Mouse (Mus musculus) midbrain, embryonic 14.5 days (tissue): Measurements from ENCODE around the gene Pycr2. TPM values are rescaled to one million over a fixed set of nuclear protein-coding genes. Genes with fewer than 3 reads are reported as not detected.
A peak's percentile ranks its signal among the peaks of the same experiment; 100 is the strongest.

Experiments used
- ATAC-seq: fragments of 200-750 bp; cut with Nextera tagmentation; 2 replicates; pipeline ENCODE4 v1.8.0; 2017; ENCODE audit warnings: moderate number of reproducible peaks, moderate library complexity; ENCODE audit not compliant: low FRiP score, low TSS enrichment
- DNase-seq: peaks from one replicate; pipeline ENCODE4 v3.0.0-alpha.2; 2015
- H3K27ac ChIP-seq: fragments of 300-500 bp; sonication (generic); replicated peaks from 2 replicates; pipeline ENCODE4 v1.5.1; 2014; ENCODE audit warnings: mild to moderate bottlenecking, low read depth, low read length, moderate library complexity
- H3K27me3 ChIP-seq: fragments of 300-500 bp; sonication (generic); 2 replicates; pipeline ENCODE4 v1.6.1; 2014; ENCODE audit warnings: low read length, control low read depth, mixed read lengths; ENCODE audit not compliant: control insufficient read depth, insufficient read depth
- H3K36me3 ChIP-seq: fragments of 300-500 bp; sonication (generic); 2 replicates; pipeline ENCODE4 v1.6.1; 2014; ENCODE audit warnings: low read length, control low read depth; ENCODE audit not compliant: control insufficient read depth, insufficient read depth
- H3K4me1 ChIP-seq: fragments of 300-500 bp; sonication (generic); 2 replicates; pipeline ENCODE4 v1.6.1; 2014; ENCODE audit warnings: mild to moderate bottlenecking, antibody characterized with exemption, low read length, control low read depth; ENCODE audit not compliant: control insufficient read depth, insufficient read depth
- H3K4me2 ChIP-seq: fragments of 300-500 bp; sonication (generic); 2 replicates; pipeline ENCODE4 v1.6.1; 2014; ENCODE audit warnings: mild to moderate bottlenecking, low read length, moderate library complexity
- H3K4me3 ChIP-seq: fragments of 300-500 bp; sonication (generic); replicated peaks from 2 replicates; pipeline ENCODE4 v1.5.1; 2014; ENCODE audit warnings: low read depth, low read length
- H3K9ac ChIP-seq: fragments of 300-500 bp; sonication (generic); replicated peaks from 2 replicates; pipeline ENCODE4 v1.6.1; 2014; ENCODE audit warnings: mild to moderate bottlenecking, low read length, moderate library complexity
- H3K9me3 ChIP-seq: fragments of 300-500 bp; sonication (generic); 2 replicates; pipeline ENCODE4 v1.6.1; 2016; ENCODE audit warnings: low read length, control low read depth, mixed read lengths; ENCODE audit not compliant: control insufficient read depth
- WGBS: fragments of 180-500 bp; shearing (Covaris S2); extraction: QIAGEN DNeasy Blood & Tissue Kit; methylation state at CpG from one replicate; pipeline ENCODE4 v1.1.7; 2014; 5-methylcytosine and 5-hydroxymethylcytosine counted together
- polyA plus RNA-seq: library from polyadenylated mRNA; unstranded; fragments of >200 nt; fragmentation: Nextera tagmentation; extraction: Ambion mirVana; gene quantifications from 2 replicates; pipeline ENCODE4 v1.2.1, GENCODE M21; 2014

Pycr2 gene
- polyA plus RNA-seq, 1 experiment from 2014 or later: 69.9 TPM

DNA sequence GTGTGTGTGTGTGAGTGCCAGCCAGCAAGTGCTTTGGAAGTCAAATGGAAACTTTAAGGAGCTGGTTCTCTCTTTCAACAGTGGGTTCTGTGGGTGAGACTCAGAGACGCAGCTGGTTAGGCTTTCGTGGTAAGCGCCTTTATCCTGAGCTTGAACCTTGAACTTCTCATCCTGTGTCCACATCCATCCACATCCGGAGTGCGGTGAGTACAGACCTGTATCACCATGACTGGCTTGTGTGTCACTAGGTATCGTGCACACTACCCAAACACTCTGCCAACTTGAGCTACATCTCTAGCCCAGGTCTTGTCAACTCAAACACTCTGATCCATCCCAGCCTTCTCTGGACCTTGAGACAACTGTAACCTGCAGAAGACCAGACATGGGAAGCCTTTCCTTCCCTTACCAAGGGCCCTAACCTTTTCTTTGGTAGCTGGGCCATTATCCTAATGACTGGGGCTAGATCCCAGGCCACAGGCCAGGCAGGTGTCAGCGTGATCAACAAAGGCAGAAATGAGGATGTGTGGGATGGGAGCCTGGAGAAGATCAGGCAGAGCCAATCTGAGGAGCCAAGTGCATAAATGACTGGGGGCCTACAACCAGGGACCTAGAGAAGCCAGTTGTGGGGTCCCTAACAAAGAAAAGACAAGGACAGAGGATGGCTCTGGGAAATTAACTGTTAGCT is 36.8 kb downstream of the Pycr2 start:
- no peaks in the 10 kb centered on the region for H3K36me3 ChIP-seq
- H3K9ac ChIP-seq: no peak overlapping the region
- H3K4me1 ChIP-seq: peaks cover 10% of the 10 kb centered on the region
- H3K4me3 ChIP-seq: no peak overlapping the region
- H3K9me3 ChIP-seq: no peaks in the 10 kb centered on the region
- 88% methylated on average over 7 of the region's 7 CpGs for WGBS
- H3K27me3 ChIP-seq: peaks cover 50% of the 10 kb centered on the region
- no peak overlapping the region for H3K27ac ChIP-seq
- ATAC-seq: no peak
- DNase-seq: no peak
- H3K4me2 ChIP-seq: no peak overlapping the region

DNA sequence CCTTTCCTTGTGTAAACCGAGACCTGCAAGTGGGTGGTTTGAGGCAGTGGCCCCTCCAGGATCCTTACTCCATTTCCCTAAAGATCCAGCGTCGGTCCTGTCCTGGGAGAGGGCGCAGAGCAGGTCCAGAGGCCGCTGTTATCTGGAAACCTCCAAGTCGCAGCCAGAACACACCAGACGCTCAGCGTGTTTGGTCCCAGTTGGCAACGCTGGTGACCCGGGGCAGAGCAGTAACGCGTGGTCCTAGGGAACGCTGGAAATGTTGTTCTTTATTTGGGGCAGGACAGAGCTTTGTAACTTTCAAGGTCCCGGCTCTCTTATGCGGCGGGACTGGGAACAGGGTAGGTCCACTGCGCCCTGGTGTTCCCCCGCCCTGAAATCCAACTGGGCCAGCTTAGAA is 37.6 kb downstream of the Pycr2 start:
- Histone ChIP-seq H3K4me1 (peaks cover 10% of the 10 kb centered on the region), H3K4me2 (peak overlapping the region; percentile 91), H3K9me3 (no peaks in the 10 kb centered on the region), H3K36me3 (no peaks in the 10 kb centered on the region), H3K9ac (peak overlapping the region; percentile 46; the same call in 1 of the 2 replicates), H3K4me3 (peak overlapping the region; percentile 56), H3K27me3 (peaks cover 45% of the 10 kb centered on the region), H3K27ac (no peak overlapping the region)
- WGBS: 4% methylated on average over 18 of the region's 18 CpGs
- DNase-seq (peak; percentile 15), ATAC-seq (peak; percentile 43; the same call in 1 of the 2 replicates)

DNA sequence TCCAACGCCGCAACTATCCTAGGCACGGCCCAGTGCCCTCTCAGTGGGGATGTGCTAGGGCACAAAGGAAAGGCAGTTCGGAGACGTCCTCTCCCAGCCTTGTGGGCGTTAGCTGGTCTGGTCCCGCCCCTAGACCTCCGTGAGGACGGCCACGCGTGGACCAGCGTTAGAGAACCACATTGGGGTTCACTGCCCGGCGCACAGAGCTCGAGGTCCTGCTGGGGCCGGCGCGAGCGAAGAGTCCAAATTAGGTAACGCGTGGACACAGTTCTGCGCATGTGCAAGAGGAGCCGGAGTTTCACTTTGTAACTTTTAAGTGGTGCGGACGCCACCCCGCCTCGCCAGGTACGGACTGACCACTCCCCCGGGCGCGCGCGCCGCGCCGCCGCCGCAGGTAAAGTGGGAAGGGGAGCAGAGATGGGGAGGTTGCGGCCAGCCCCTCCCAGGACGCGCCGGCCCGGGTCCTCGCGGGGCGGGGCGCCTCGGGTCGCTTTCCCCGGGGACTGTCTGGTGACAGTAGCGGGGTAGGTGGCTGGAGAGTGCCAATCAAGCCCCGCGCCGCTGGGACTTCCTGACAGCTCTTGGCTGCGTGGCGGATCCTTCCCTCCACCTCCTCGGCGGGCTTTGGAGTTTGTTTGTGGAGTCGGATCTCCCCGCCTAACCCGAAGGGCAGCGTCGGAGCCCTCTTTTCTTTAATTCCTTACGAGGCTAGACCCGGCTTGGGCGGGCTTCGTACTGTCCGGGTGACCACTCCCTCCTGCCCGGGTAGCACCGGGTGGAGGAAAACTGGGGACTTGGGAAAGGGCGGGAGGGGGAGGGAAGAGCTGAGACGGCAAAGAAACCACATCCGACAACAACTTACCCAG is 38.3 kb downstream of the Pycr2 start, which contains the start of gene Tmem63a:
Gene Tmem63a, plus strand, starts transcription at position 179 of the 866 bp plus-strand sequence.
- no peaks in the 10 kb centered on the region for H3K9me3 ChIP-seq
- H3K4me3 ChIP-seq: peak within 1 kb of the TSS; percentile 56
- no peaks in the 10 kb centered on the region for H3K36me3 ChIP-seq
- peaks cover 10% of the 10 kb centered on the region for H3K4me1 ChIP-seq
- H3K27me3 ChIP-seq: peaks cover 45% of the 10 kb centered on the region
- DNase-seq: peak; percentile 72
- WGBS: under 1% methylated on average over 73 of the region's 73 CpGs
- peak within 1 kb of the TSS; percentile 91 for H3K4me2 ChIP-seq
- peak within 1 kb of the TSS; percentile 46 for H3K9ac ChIP-seq
- no peak within 1 kb of the TSS for H3K27ac ChIP-seq
- peak; percentile 40; the same call in 1 of the 2 replicates for ATAC-seq

DNA sequence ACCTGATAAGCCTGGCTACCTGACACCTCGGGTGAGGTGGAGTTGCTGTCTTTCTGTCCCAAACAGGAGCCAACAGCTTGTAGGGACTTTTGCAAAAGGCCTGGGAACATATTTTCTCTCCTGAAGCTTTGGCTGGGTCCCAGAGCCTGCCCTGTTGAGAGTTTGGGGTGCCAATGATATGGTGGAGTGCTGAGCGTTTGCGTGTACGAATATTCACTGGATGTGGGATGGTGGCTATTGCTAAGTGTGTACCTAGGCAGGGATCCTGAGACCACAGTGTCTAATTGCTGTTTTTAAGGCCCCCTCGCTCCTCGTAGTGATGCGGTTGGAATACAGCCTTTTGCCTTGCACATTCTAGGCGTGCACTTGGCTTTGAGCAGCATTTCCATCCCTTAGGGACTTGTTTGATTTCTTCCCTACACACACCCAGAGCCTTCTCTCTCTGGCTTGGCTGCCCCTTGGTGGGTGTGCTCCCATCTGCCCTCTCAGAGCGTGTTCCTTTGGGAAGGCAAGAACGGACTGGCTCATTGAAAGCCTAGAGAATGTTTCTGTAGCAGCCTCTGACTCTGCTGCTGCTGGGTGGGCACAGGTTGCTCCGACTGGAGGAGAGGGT is 39.0 kb downstream of the Pycr2 start:
- WGBS: 53% methylated on average over 11 of the region's 11 CpGs
- peaks cover 10% of the 10 kb centered on the region for H3K4me1 ChIP-seq
- H3K9ac ChIP-seq: no peak overlapping the region
- H3K36me3 ChIP-seq: no peaks in the 10 kb centered on the region
- H3K4me3 ChIP-seq: peak overlapping the region; percentile 56
- H3K4me2 ChIP-seq: peak overlapping the region; percentile 91
- no peak for ATAC-seq
- H3K9me3 ChIP-seq: no peaks in the 10 kb centered on the region
- no peak overlapping the region for H3K27ac ChIP-seq
- H3K27me3 ChIP-seq: peaks cover 45% of the 10 kb centered on the region
- DNase-seq: no peak

DNA sequence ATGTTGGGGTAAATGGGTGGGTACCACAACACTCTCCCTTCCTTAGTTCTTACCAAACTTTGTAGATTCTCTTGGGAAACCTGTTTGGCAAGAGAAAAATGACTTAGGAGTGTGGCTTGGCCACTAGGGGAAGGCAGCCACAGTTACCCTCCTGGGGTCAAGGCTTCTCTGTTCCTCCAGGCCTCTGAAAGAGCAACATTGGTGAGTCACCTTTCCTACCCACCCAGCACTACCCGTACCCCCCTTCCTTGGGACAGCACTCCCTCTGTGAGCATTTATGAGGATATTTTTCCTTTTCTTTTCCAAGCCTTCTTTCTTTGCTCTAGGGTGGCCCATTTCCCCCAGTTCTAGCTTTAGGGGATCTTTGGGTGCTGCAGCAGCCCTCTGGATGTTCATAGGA is 39.8 kb downstream of the Pycr2 start:
- H3K4me2 ChIP-seq: no peak overlapping the region
- H3K4me1 ChIP-seq: peaks cover 10% of the 10 kb centered on the region
- 78% methylated on average over 1 of the region's 1 CpGs for WGBS
- no peak overlapping the region for H3K9ac ChIP-seq
- H3K27me3 ChIP-seq: peaks cover 45% of the 10 kb centered on the region
- H3K27ac ChIP-seq: no peak overlapping the region
- H3K9me3 ChIP-seq: no peaks in the 10 kb centered on the region
- DNase-seq (no peak), ATAC-seq (no peak)
- H3K36me3 ChIP-seq: no peaks in the 10 kb centered on the region
- H3K4me3 ChIP-seq: no peak overlapping the region

DNA sequence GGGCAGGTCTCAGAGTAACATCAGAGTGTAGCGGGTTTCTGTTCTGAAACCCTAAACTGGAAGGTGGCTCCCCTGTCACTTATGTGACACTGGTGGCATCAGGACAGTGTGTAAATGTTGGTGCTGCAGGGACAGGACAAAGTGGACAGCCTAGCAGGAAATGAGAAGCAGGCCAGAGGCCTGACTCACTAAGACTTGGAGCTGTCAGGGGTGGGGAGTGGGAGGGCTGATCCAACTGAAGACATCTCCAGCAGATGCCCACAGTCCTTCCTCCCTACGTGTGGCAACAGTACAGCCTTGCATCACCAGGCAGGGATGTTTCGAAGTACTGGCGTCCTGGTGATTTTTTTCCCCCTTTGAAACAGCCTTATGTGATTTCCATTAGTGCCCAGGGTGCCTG is 40.5 kb downstream of the Pycr2 start:
- peaks cover 10% of the 10 kb centered on the region for H3K4me1 ChIP-seq
- H3K27me3 ChIP-seq: peaks cover 45% of the 10 kb centered on the region
- no peak for DNase-seq
- WGBS: 80% methylated on average over 4 of the region's 4 CpGs
- H3K9me3 ChIP-seq: no peaks in the 10 kb centered on the region
- H3K4me2 ChIP-seq: no peak overlapping the region
- no peak overlapping the region for H3K4me3 ChIP-seq
- H3K9ac ChIP-seq: no peak overlapping the region
- H3K36me3 ChIP-seq: no peaks in the 10 kb centered on the region
- no peak overlapping the region for H3K27ac ChIP-seq
- no peak for ATAC-seq

DNA sequence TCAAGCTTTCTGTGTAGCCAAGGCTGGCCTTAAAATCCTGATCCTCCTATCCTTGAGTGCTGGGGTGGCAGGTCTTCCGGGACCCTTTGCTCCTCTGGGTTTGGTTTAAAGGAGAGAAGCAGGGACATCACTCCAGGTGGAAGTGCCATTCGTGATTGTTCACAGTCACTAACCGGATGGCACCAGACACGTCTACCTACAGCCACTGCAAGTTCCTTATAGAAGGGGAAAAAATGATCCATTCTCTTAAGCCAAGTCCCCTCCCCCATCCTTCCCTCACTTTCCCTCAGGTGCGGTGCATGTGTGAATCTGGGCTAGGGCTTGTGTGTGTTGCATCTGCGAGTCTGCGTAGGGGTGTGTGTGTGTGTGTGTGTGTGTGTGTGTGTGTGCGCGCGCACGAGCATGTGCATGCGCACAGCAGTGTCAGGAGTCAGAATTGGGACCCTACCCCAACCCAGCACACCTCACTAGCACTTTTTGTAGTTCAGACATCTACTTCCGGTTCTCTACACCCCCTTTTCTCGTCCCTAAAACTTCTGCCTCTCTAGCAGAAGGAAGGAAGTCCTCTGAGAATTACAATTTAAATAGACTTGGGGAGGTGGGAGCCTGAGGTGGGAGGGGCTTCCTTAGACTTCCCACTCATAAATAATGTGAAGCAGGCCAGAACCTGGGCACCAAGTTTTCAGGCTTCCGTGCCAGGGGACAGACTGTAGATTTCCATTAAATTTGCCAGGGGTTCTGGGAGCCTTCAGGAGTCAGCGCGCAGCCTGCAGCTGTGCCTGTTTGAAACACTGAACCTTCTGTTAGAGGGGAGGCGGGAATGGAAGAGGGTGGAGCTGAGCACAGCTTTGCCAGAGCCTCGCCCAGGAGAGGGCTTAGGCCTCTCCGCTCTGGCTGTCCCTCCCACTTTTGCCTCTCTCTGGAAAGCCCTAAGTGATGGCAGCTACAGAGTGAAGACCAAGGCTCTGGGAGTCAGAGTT is 41.2 kb downstream of the Pycr2 start:
- H3K4me2 ChIP-seq: no peak overlapping the region

DNA sequence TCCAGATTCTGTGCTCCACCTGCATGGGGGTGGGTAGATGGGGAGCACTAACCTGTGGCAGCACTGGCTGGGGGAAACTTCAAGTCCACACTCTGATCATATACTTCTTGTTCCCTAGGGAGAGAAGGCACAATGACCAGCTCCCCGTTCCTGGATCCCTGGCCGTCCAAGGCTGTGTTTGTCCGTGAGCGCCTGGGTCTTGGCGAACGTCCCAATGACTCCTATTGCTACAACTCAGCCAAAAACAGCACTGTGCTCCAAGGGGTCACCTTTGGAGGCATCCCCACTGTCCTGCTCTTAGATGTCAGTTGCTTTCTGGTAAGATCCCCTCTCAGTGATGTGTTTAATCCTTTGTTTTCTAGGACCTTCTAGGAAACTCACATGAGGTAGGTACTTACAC is 42.4 kb downstream of the Pycr2 start:
- no peak for ATAC-seq
- H3K9ac ChIP-seq: no peak overlapping the region
- no peak for DNase-seq
- peaks cover 33% of the 10 kb centered on the region for H3K27me3 ChIP-seq
- no peaks in the 10 kb centered on the region for H3K9me3 ChIP-seq
- 92% methylated on average over 6 of the region's 6 CpGs for WGBS
- no peak overlapping the region for H3K4me3 ChIP-seq
- H3K4me1 ChIP-seq: peaks cover 10% of the 10 kb centered on the region
- H3K36me3 ChIP-seq: no peaks in the 10 kb centered on the region
- H3K4me2 ChIP-seq: no peak overlapping the region
- no peak overlapping the region for H3K27ac ChIP-seq

More for the DNA sequence above, 41.2 kb downstream of the Pycr2 start:
- no peaks in the 10 kb centered on the region for H3K9me3 ChIP-seq
- peaks cover 45% of the 10 kb centered on the region for H3K27me3 ChIP-seq
- no peak overlapping the region for H3K27ac ChIP-seq
- ATAC-seq (no peak), DNase-seq (peak; percentile 46)
- no peaks in the 10 kb centered on the region for H3K36me3 ChIP-seq
- whole genome bisulfite sequencing: 29% methylated on average over 20 of the region's 20 CpGs
- H3K9ac ChIP-seq: no peak overlapping the region
- peaks cover 10% of the 10 kb centered on the region for H3K4me1 ChIP-seq
- no peak overlapping the region for H3K4me3 ChIP-seq
